Mouse (Mus musculus) inflammation-experienced regulatory T-cells (primary cell): ENCODE data around the gene Cyp2c50. TPM values are rescaled to one million over a fixed set of nuclear protein-coding genes. Genes with fewer than 3 reads are reported as not detected.

Experiments
- polyA plus RNA-seq, 2 experiments: library from polyadenylated mRNA; unstranded; fragments of 100-300 nt; shearing (Covaris generic); gene quantifications; one replicate each; pipeline ENCODE4 v1.2.1; 2017

Gene Cyp2c50
- polyA plus RNA-seq, result not detected

GRCm38 (mm10) chr19:40089421-40089820, at the start of gene Cyp2c50:
TSS of gene Cyp2c50 (plus strand) at chr19:40089688.

GRCm38 (mm10) chr19:40073701-40074100, 15.8 kb upstream of the Cyp2c50 start, which contains the start of gene Cyp2c54:
TSS of gene Cyp2c54 (minus strand) at chr19:40073827.

Other genes with a start within 250 kb of the Cyp2c50 start
- not detected for gene Cyp2c69, start 202.9 kb upstream of the Cyp2c50 start, polyA plus RNA-seq
- not detected for gene Cyp2c37, start 97.3 kb upstream of the Cyp2c50 start, polyA plus RNA-seq
- gene Cyp2c54, start 15.9 kb upstream of the Cyp2c50 start, polyA plus RNA-seq, result under 1 TPM in 1 of 2 experiments, not detected in 1; 0.31 TPM
- under 1 TPM; 0.45 to 0.89 TPM for gene Cyp2c70, start 97.6 kb downstream of the Cyp2c50 start, polyA plus RNA-seq
- gene Pdlim1, start 182.2 kb downstream of the Cyp2c50 start, polyA plus RNA-seq, result 100 to 1,000 TPM; 173 to 272 TPM